Mouse (Mus musculus) lung, postnatal 0 days (tissue): Measurements from ENCODE around the gene Eif3c. TPM values are rescaled to one million over a fixed set of nuclear protein-coding genes. Genes with fewer than 3 reads are reported as not detected.

ENCODE experiments used
- ATAC-seq: fragments of 200-750 bp; cut with Nextera tagmentation; 2 replicates; pipeline ENCODE4 v1.8.0; 2017; ENCODE audit warnings: moderate library complexity
- DNase-seq: peaks from one replicate; pipeline ENCODE4 v3.0.0-alpha.2; 2016; ENCODE audit warnings: low spot score
- H3K27ac ChIP-seq: fragments of 300-500 bp; sonication (generic); 2 replicates; pipeline ENCODE4 v1.5.1; 2014; ENCODE audit warnings: antibody characterized with exemption, mild to moderate bottlenecking, low read length, mixed read lengths
- H3K27me3 ChIP-seq: fragments of 300-500 bp; sonication (generic); replicated peaks from 2 replicates; pipeline ENCODE4 v1.6.1; 2014; ENCODE audit warnings: low read length, mixed read lengths; ENCODE audit not compliant: insufficient read depth
- H3K36me3 ChIP-seq: fragments of 300-500 bp; sonication (generic); 2 replicates; pipeline ENCODE4 v1.6.1; 2014; ENCODE audit warnings: low read length, mixed read lengths; ENCODE audit not compliant: insufficient read depth
- H3K4me1 ChIP-seq: fragments of 300-500 bp; sonication (generic); 2 replicates; pipeline ENCODE4 v1.6.1; 2014; ENCODE audit warnings: antibody characterized with exemption, low read depth, low read length, mixed read lengths; ENCODE audit not compliant: insufficient read depth
- H3K4me2 ChIP-seq: fragments of 300-500 bp; sonication (generic); replicated peaks from 2 replicates; pipeline ENCODE4 v1.6.1; 2014; ENCODE audit warnings: low read depth, mild to moderate bottlenecking, low read length, moderate library complexity, mixed read lengths
- H3K4me3 ChIP-seq: fragments of 300-500 bp; sonication (generic); 2 replicates; pipeline ENCODE4 v1.5.1; 2014; ENCODE audit warnings: low read depth, low read length
- H3K9ac ChIP-seq: fragments of 300-500 bp; sonication (generic); replicated peaks from 2 replicates; pipeline ENCODE4 v1.6.1; 2014; ENCODE audit warnings: low read depth, mild to moderate bottlenecking
- H3K9me3 ChIP-seq: fragments of 300-500 bp; sonication (generic); 2 replicates; pipeline ENCODE4 v1.6.1; 2016; ENCODE audit warnings: low read length, mixed read lengths
- CTCF ChIP-seq: IDR thresholded peaks from 2 replicates; pipeline ENCODE4 v1.5.1; 2016; ENCODE audit warnings: antibody characterized with exemption, mild to moderate bottlenecking
- EP300 ChIP-seq: IDR thresholded peaks from 2 replicates; pipeline ENCODE4 v1.6.1; 2016; ENCODE audit warnings: antibody characterized with exemption, mild to moderate bottlenecking, control low read depth
- WGBS: fragments of 180-500 bp; shearing (Covaris S2); extraction: QIAGEN DNeasy Blood & Tissue Kit; methylation state at CpG from one replicate; pipeline ENCODE4 v1.1.7; 2014; 5-methylcytosine and 5-hydroxymethylcytosine counted together
- polyA plus RNA-seq: library from polyadenylated mRNA; unstranded; fragments of >200 nt; fragmentation: Nextera tagmentation; extraction: Ambion mirVana; gene quantifications from 2 replicates; pipeline ENCODE4 v1.2.1, GENCODE M21; 2015

Gene Eif3c
- 141 and 154 TPM in 2 replicates for polyA plus RNA-seq

DNA sequence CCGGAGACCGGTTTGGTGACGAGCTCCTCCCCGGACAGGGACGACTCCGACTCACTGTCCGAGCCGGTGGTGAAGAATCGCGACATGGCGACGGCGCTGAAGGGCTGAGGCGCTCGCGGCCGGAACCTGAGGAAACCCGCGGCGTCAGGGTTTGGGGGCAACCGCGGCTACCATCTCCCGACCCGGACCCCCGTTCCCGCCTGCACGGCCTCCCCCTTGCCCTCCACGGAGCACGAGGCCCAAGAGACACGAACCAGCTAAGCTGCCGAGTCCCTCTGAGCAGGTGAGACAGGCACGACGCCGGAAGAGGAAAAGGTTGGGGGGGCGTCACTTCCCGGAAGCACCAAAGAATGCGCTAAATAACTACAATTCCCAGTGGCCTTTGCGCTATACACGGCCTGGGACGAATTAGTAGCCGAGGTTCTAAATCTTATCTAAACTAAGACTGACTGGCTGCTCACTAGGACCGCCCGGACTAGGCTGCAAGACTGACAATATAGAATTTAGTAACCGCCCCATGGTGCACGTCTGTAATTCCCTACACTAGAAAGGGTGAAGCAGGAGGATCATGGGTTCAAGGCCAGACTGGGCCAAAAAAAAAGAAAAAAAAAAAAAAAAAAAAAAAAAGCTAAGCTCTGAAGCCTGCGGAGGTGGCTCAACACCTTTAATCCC is at the start of gene Eif3c:
Gene Eif3c, minus strand, starts transcription at position 318 of the 672 bp plus-strand sequence.
- Histone ChIP-seq H3K4me1 (no peaks in the 10 kb centered on the region), H3K4me2 (peak within 1 kb of the TSS; percentile 71), H3K27me3 (no peaks in the 10 kb centered on the region), H3K9me3 (no peaks in the 10 kb centered on the region), H3K36me3 (peaks cover 23% of the 10 kb centered on the region), H3K4me3 (peak within 1 kb of the TSS; percentile 89), H3K9ac (peak within 1 kb of the TSS; percentile 69), H3K27ac (peak within 1 kb of the TSS; percentile 93)
- WGBS, result 2% methylated on average over 46 of the region's 46 CpGs
- ATAC-seq, result peak; percentile 97
- TF ChIP-seq CTCF (no peak), EP300 (peak; percentile 27; the same call in 1 of the 2 replicates)
- DNase-seq, result peak; percentile 97

DNA sequence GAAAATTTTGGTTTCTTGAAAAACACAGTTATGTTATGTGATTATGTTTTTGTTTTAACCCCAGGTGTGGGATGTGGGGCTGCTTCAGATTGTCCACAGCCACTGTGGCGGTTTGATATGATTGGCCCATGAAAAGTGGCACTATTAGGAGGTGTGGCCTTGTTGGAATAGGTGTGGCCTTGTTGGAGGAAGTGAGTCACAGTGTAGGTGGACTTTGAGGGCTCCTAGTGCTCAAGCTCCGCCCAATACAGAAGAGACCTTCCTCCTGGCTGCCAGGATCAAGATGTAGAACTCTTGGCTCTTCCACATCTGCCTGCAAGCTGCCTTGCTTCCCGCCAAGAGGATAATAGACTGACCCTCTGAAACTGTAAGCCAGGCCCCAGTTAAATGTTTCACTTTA is 46.5 kb upstream of the Eif3c start:
- WGBS, result 73% methylated on average over 3 of the region's 3 CpGs
- Histone ChIP-seq H3K27me3 (no peaks in the 10 kb centered on the region), H3K4me2 (no peak overlapping the region), H3K4me3 (no peak overlapping the region), H3K36me3 (no peaks in the 10 kb centered on the region), H3K9me3 (no peaks in the 10 kb centered on the region), H3K4me1 (no peaks in the 10 kb centered on the region), H3K9ac (no peak overlapping the region), H3K27ac (no peak overlapping the region)
- no peak for TF ChIP-seq CTCF
- no peak for TF ChIP-seq EP300
- no peak for DNase-seq
- no peak for ATAC-seq

DNA sequence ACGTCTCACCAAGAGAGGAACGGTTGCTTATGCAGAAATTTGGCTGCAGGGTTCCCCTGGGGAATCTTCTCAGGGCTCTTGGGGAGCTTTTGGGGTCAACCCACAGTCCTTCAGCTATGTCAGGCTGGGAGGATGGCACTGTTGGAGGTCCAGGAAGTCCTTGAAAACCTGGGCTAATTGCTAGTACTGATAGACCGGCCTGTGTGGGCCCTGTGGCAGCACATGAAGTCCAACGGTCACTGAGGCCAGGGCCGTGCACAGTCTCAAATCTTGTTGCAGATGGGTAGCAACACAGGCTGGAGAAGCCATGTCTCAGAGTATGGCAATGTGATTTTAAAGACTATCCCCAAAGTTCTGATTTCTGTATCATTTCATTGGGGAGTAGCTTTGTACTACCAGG is 41.6 kb upstream of the Eif3c start:
- DNase-seq (no peak), ATAC-seq (no peak)
- no peak overlapping the region for H3K4me3 ChIP-seq
- H3K9ac ChIP-seq, result no peak overlapping the region
- no peaks in the 10 kb centered on the region for H3K36me3 ChIP-seq
- H3K4me1 ChIP-seq, result no peaks in the 10 kb centered on the region
- WGBS, result 81% methylated on average over 5 of the region's 5 CpGs
- peak overlapping the region; percentile 48 for H3K27ac ChIP-seq
- TF ChIP-seq EP300, result no peak
- TF ChIP-seq CTCF, result no peak
- H3K9me3 ChIP-seq, result no peaks in the 10 kb centered on the region
- H3K27me3 ChIP-seq, result no peaks in the 10 kb centered on the region
- no peak overlapping the region for H3K4me2 ChIP-seq

DNA sequence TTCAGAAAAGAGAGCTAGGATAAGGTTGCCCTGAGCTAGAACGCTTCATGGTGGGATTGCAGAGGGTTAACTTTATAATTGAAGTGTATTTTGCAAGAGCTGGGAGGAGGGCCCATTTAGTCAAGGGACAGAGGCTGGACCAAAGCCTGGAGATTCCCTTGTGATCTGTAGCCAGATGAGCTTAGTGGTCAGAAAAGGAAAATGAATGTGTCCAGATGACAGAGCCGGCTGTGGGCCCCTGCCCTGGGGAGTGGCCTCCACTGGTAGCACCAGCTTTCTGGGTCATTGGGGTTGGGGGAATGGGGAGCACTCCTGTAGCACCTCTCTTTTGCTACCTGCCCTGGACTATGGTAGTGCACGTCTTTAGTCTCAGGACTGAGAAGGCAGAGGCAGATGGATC is 40.9 kb upstream of the Eif3c start:
- WGBS, result 37% methylated on average over 3 of the region's 3 CpGs
- no peaks in the 10 kb centered on the region for H3K4me1 ChIP-seq
- peak; percentile 90 for DNase-seq
- TF ChIP-seq EP300 (peak; percentile 2), CTCF (peak; percentile 7; the same call in 1 of the 2 replicates)
- H3K27me3 ChIP-seq, result no peaks in the 10 kb centered on the region
- no peaks in the 10 kb centered on the region for H3K9me3 ChIP-seq
- no peak overlapping the region for H3K9ac ChIP-seq
- peak; percentile 87 for ATAC-seq
- H3K36me3 ChIP-seq, result no peaks in the 10 kb centered on the region
- H3K27ac ChIP-seq, result peak overlapping the region; percentile 48
- no peak overlapping the region for H3K4me2 ChIP-seq
- no peak overlapping the region for H3K4me3 ChIP-seq

DNA sequence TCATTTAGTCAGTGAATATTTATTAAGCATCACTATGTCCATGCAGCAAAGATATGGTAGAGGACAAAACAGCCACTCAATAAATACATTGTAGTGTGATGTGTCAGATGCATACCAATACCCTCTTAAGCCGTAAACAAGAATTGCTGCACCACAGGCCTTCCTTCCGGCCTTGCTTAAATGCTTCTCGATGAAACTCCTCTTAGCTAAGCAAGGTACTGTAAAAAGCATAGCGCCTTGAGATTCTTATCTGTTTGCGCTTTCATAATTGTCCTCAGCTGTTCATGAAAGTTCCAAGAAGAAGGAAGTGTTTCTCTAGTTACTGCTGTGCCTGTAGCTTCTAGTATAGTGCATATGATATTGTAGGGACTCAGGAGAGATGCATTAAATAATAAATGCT is 40.4 kb upstream of the Eif3c start:
- DNase-seq (peak; percentile 55), ATAC-seq (peak; percentile 68)
- TF ChIP-seq EP300, result 0 out of 2 replicates have a peak, but pooled peaks have one; percentile 55
- no peak for TF ChIP-seq CTCF
- 43% methylated on average over 5 of the region's 5 CpGs for WGBS
- Histone ChIP-seq H3K9me3 (no peaks in the 10 kb centered on the region), H3K4me3 (no peak overlapping the region), H3K36me3 (no peaks in the 10 kb centered on the region), H3K9ac (no peak overlapping the region), H3K4me2 (no peak overlapping the region), H3K27ac (0 out of 2 replicates have a peak overlapping the region, but pooled peaks have one; percentile 32), H3K27me3 (no peaks in the 10 kb centered on the region), H3K4me1 (no peaks in the 10 kb centered on the region)

DNA sequence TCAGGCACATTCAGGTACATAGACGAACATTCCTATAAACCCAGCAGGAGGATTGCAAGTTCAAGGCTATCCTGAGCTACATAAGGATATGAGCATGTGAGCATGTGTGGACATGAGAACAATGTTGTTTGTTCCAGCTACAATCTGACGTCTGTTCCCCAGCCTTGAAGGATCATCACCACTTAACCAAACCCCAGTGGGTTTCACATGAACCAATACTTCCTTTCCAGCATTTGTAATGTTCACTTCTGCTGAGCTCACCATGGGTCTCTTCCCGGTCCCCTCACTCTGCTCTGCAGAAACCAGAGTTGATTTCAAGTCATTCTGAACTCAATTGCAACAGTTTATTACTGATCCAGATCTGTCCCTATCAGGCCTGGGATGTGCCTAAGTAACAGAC is 36.4 kb upstream of the Eif3c start:
- Histone ChIP-seq H3K36me3 (no peaks in the 10 kb centered on the region), H3K4me3 (no peak overlapping the region), H3K27me3 (no peaks in the 10 kb centered on the region), H3K27ac (no peak overlapping the region), H3K4me2 (no peak overlapping the region), H3K4me1 (no peaks in the 10 kb centered on the region), H3K9ac (no peak overlapping the region), H3K9me3 (no peaks in the 10 kb centered on the region)
- no peak for ATAC-seq
- TF ChIP-seq CTCF, result no peak
- no peak for TF ChIP-seq EP300
- WGBS, result 72% methylated on average over 3 of the region's 3 CpGs
- DNase-seq, result no peak
